Mouse (Mus musculus) kidney, embryonic 16.5 days (tissue): ENCODE measurements at regions not wholly inside any gene's neighbourhood (a gene's known extent, or its start where the extent isn't known, plus 50 kb on each side); places are given as distances from the start of the nearest gene placed in this dataset.
"Not testable (repeated sequence)": the region's sequence is repeated elsewhere in the genome, so short reads cannot be mapped to it uniquely, and the experiment has no call there.

Source experiments
- ATAC-seq: fragments of 200-750 bp; cut with Nextera tagmentation; 2 replicates; pipeline ENCODE4 v1.8.0; 2017; ENCODE audit warnings: moderate TSS enrichment; ENCODE audit not compliant: low FRiP score, low TSS enrichment
- H3K27ac ChIP-seq: fragments of 300-500 bp; sonication (generic); 2 replicates; pipeline ENCODE4 v1.5.1; 2014; ENCODE audit warnings: low read length
- H3K27me3 ChIP-seq: fragments of 300-500 bp; sonication (generic); 2 replicates; pipeline ENCODE4 v1.6.1; 2014; ENCODE audit warnings: low read length, control low read depth, mixed read lengths; ENCODE audit not compliant: insufficient read depth
- H3K36me3 ChIP-seq: fragments of 300-500 bp; sonication (generic); 2 replicates; pipeline ENCODE4 v1.6.1; 2014; ENCODE audit warnings: low read length, control low read depth, mixed read lengths; ENCODE audit not compliant: insufficient read depth
- H3K4me1 ChIP-seq: fragments of 300-500 bp; sonication (generic); 2 replicates; pipeline ENCODE4 v1.6.1; 2014; ENCODE audit warnings: low read length, control low read depth, mixed read lengths; ENCODE audit not compliant: insufficient read depth
- H3K4me2 ChIP-seq: fragments of 300-500 bp; sonication (generic); replicated peaks from 2 replicates; pipeline ENCODE4 v1.6.1; 2014; ENCODE audit warnings: low read depth, low read length
- H3K4me3 ChIP-seq: fragments of 300-500 bp; sonication (generic); 2 replicates; pipeline ENCODE4 v1.5.1; 2014; ENCODE audit warnings: mild to moderate bottlenecking, low read length
- H3K9ac ChIP-seq: fragments of 300-500 bp; sonication (generic); replicated peaks from 2 replicates; pipeline ENCODE4 v1.6.1; 2014; ENCODE audit warnings: low read length
- H3K9me3 ChIP-seq: fragments of 300-500 bp; sonication (generic); 2 replicates; pipeline ENCODE4 v1.6.1; 2016; ENCODE audit warnings: low read length, control low read depth
- WGBS: fragments of 180-500 bp; shearing (Covaris S2); extraction: QIAGEN DNeasy Blood & Tissue Kit; methylation state at CpG from one replicate; pipeline ENCODE4 v1.1.7; 2014; 5-methylcytosine and 5-hydroxymethylcytosine counted together

- WGBS, result 80% methylated on average over 3 of the region's 3 CpGs
- H3K9ac ChIP-seq, result no peak overlapping the region
Observed at GRCm38 (mm10) chr2:171574360-171574759, 468.9 kb downstream of the Cbln4 start.

GRCm38 (mm10) chr2:171562656-171563055 is 480.6 kb downstream of the Cbln4 start:
- 78% methylated on average over 5 of the region's 5 CpGs for WGBS
- H3K27me3 ChIP-seq, result no peaks in the 10 kb centered on the region
- no peak for ATAC-seq
- H3K4me1 ChIP-seq, result no peaks in the 10 kb centered on the region
- no peak overlapping the region for H3K27ac ChIP-seq
- H3K9me3 ChIP-seq, result no peaks in the 10 kb centered on the region
- no peak overlapping the region for H3K9ac ChIP-seq
- H3K4me3 ChIP-seq, result no peak overlapping the region
- H3K36me3 ChIP-seq, result no peaks in the 10 kb centered on the region
- H3K4me2 ChIP-seq, result no peak overlapping the region

More at GRCm38 (mm10) chr2:171574360-171574759, 468.9 kb downstream of the Cbln4 start:
- Histone ChIP-seq H3K9me3 (peaks cover 4% of the 10 kb centered on the region; the same call in 1 of the 2 replicates), H3K4me3 (no peak overlapping the region), H3K4me1 (no peaks in the 10 kb centered on the region), H3K36me3 (no peaks in the 10 kb centered on the region), H3K27me3 (no peaks in the 10 kb centered on the region), H3K27ac (no peak overlapping the region), H3K4me2 (no peak overlapping the region)
- no peak for ATAC-seq

GRCm38 (mm10) chr2:171542768-171543167 is 500.5 kb downstream of the Cbln4 start:
- H3K4me1 ChIP-seq, H3K27me3 ChIP-seq, H3K4me3 ChIP-seq, H3K9ac ChIP-seq, H3K27ac ChIP-seq, H3K9me3 ChIP-seq, H3K36me3 ChIP-seq, H3K4me2 ChIP-seq, ATAC-seq: not testable (repeated sequence)
- WGBS, result 86% methylated on average over 18 of the region's 18 CpGs

- no peak overlapping the region for H3K9ac ChIP-seq
- no peak overlapping the region for H3K4me2 ChIP-seq
- no peaks in the 10 kb centered on the region for H3K4me1 ChIP-seq
- H3K27me3 ChIP-seq, result no peaks in the 10 kb centered on the region
- no peak for ATAC-seq
- H3K4me3 ChIP-seq, result no peak overlapping the region
- 69% methylated on average over 5 of the region's 5 CpGs for WGBS
- no peaks in the 10 kb centered on the region for H3K9me3 ChIP-seq
- H3K27ac ChIP-seq, result no peak overlapping the region
- no peaks in the 10 kb centered on the region for H3K36me3 ChIP-seq
Observed at GRCm38 (mm10) chr2:171514876-171515275, 528.4 kb downstream of the Cbln4 start.

- WGBS, result 83% methylated on average over 4 of the region's 4 CpGs
- no peaks in the 10 kb centered on the region for H3K27me3 ChIP-seq
Observed at GRCm38 (mm10) chr2:171496620-171497019, 546.6 kb downstream of the Cbln4 start.

GRCm38 (mm10) chr2:171493741-171494140 is 549.5 kb downstream of the Cbln4 start:
- H3K4me3 ChIP-seq, result no peak overlapping the region
- no peak overlapping the region for H3K9ac ChIP-seq
- no peaks in the 10 kb centered on the region for H3K27me3 ChIP-seq
- no peak for ATAC-seq
- H3K4me1 ChIP-seq, result peaks cover 5% of the 10 kb centered on the region
- no peak overlapping the region for H3K4me2 ChIP-seq
- no peak overlapping the region for H3K27ac ChIP-seq
- H3K9me3 ChIP-seq, result no peaks in the 10 kb centered on the region
- WGBS, result 35% methylated on average over 12 of the region's 12 CpGs
- H3K36me3 ChIP-seq, result no peaks in the 10 kb centered on the region

More at GRCm38 (mm10) chr2:171496620-171497019, 546.6 kb downstream of the Cbln4 start:
- peaks cover 3% of the 10 kb centered on the region; the same call in 1 of the 2 replicates for H3K9me3 ChIP-seq
- no peak overlapping the region for H3K4me2 ChIP-seq
- ATAC-seq, result no peak
- H3K4me1 ChIP-seq, result peaks cover 5% of the 10 kb centered on the region
- no peak overlapping the region for H3K9ac ChIP-seq
- no peaks in the 10 kb centered on the region for H3K36me3 ChIP-seq
- no peak overlapping the region for H3K27ac ChIP-seq
- H3K4me3 ChIP-seq, result no peak overlapping the region

GRCm38 (mm10) chr2:171487284-171487683 is 556.0 kb downstream of the Cbln4 start:
- ATAC-seq, result no peak
- WGBS, result 64% methylated on average over 2 of the region's 2 CpGs

GRCm38 (mm10) chr2:171453241-171453640 is 590.0 kb downstream of the Cbln4 start:
- Histone ChIP-seq H3K36me3 (no peaks in the 10 kb centered on the region), H3K4me3 (no peak overlapping the region), H3K9ac (no peak overlapping the region), H3K9me3 (0 out of 2 replicates have a peak, but pooled peaks cover 3% of the 10 kb centered on the region), H3K27ac (no peak overlapping the region), H3K4me2 (no peak overlapping the region), H3K4me1 (no peaks in the 10 kb centered on the region), H3K27me3 (no peaks in the 10 kb centered on the region)
- 75% methylated on average over 9 of the region's 9 CpGs for WGBS
- no peak for ATAC-seq

More at GRCm38 (mm10) chr2:171487284-171487683, 556.0 kb downstream of the Cbln4 start:
- no peaks in the 10 kb centered on the region for H3K36me3 ChIP-seq
- H3K27me3 ChIP-seq, result no peaks in the 10 kb centered on the region
- H3K27ac ChIP-seq, result no peak overlapping the region
- no peak overlapping the region for H3K9ac ChIP-seq
- H3K4me3 ChIP-seq, result no peak overlapping the region
- H3K4me2 ChIP-seq, result no peak overlapping the region
- H3K4me1 ChIP-seq, result peaks cover 2% of the 10 kb centered on the region
- H3K9me3 ChIP-seq, result no peaks in the 10 kb centered on the region

- 30% methylated on average over 2 of the region's 2 CpGs for WGBS
- H3K27me3 ChIP-seq, result no peaks in the 10 kb centered on the region
Observed at GRCm38 (mm10) chr2:171406057-171406456, 637.2 kb downstream of the Cbln4 start.

GRCm38 (mm10) chr2:171388936-171389335 is 654.3 kb downstream of the Cbln4 start:
- H3K9me3 ChIP-seq, result peaks cover 3% of the 10 kb centered on the region; the same call in 1 of the 2 replicates
- H3K36me3 ChIP-seq, result no peaks in the 10 kb centered on the region
- no peaks in the 10 kb centered on the region for H3K27me3 ChIP-seq
- no peak overlapping the region for H3K9ac ChIP-seq
- no peak overlapping the region for H3K4me2 ChIP-seq
- no peak for ATAC-seq
- no peaks in the 10 kb centered on the region for H3K4me1 ChIP-seq
- whole genome bisulfite sequencing, result 74% methylated on average over 1 of the region's 1 CpGs
- no peak overlapping the region for H3K4me3 ChIP-seq
- no peak overlapping the region for H3K27ac ChIP-seq

More at GRCm38 (mm10) chr2:171406057-171406456, 637.2 kb downstream of the Cbln4 start:
- H3K36me3 ChIP-seq, result no peaks in the 10 kb centered on the region
- H3K4me3 ChIP-seq, result no peak overlapping the region
- no peak overlapping the region for H3K4me2 ChIP-seq
- ATAC-seq, result no peak
- no peak overlapping the region for H3K27ac ChIP-seq
- no peaks in the 10 kb centered on the region for H3K4me1 ChIP-seq
- H3K9ac ChIP-seq, result no peak overlapping the region
- H3K9me3 ChIP-seq, result no peaks in the 10 kb centered on the region
